19 mouse cellular contexts compared by ENCODE assay signal in genomic region chr7:92506378-92506777, GRCm38 (mm10). TPM values are rescaled to one million over a fixed set of nuclear protein-coding genes. Genes with fewer than 3 reads are reported as not detected.
DNase-seq lines count a peak whose midpoint lies in the region; ATAC-seq lines count a peak whose summit lies in the region.
"Had no signal": no experiment of that assay in that cellular context is flagged by ENCODE, and none has a peak within 500 bp of the region (broad histone marks: within the 10 kb centered on the region; RNA-seq: fewer than 3 reads in every experiment).

No protein-coding gene starts in this region.

- ATAC-seq in frontal cortex, adult (ENCODE audit: low TSS enrichment), result peak; percentile 67; the same call in 1 of the 2 replicates
- ATAC-seq: activated CD4-positive, CD25-positive, alpha-beta regulatory T cell, adult 4 months; forebrain, embryonic 14.5 days; intestine, embryonic 15.5 days; Patski had no signal

- DNase-seq in frontal cortex, adult 2 months (ENCODE audit: extremely low spot score in 1 of 2, low spot score in 1 of 2), result no peak
- peak; percentile 3 for DNase-seq in layer of hippocampus, adult 11-12 months (ENCODE audit: low spot score)
- no peak for DNase-seq in layer of hippocampus, adult 9-10 months (ENCODE audit: low spot score)
- peak; percentile 3 for DNase-seq in right cerebral cortex, postnatal 25 days
- DNase-seq in right cerebral cortex, postnatal 10 days (ENCODE audit: low spot score in 2 of 2), result no peak
- no peak for DNase-seq in cerebellum, postnatal 14 days
- DNase-seq: adrenal gland, adult 8-10 months; cerebellum, adult 11-12 months; cerebellum, adult 9-10 months; cerebellum, postnatal 36 days; gastrocnemius, postnatal 10 days; heart, adult 18-20 months; heart, postnatal 10 days; heart, postnatal 4 days had no signal

RNA-seq across cellular contexts. Expression of gene Ccdc90b, which starts 54.6 kb away (rescaled TPM):
- polyA plus RNA-seq in frontal cortex, adult 2 months (2012; rRNA removed), result 24.0 and 24.3 TPM in 2 replicates

Comparison
In these comparisons a context has a peak if more than half of its experiments do, and no peak if none do; other contexts are left out.
1. DNase-seq: peak in layer of hippocampus, adult 11-12 months (single experiment) and right cerebral cortex, postnatal 25 days (single experiment); none in frontal cortex, adult 2 months (0 of 2), layer of hippocampus, adult 9-10 months (single experiment), right cerebral cortex, postnatal 10 days (0 of 2) and cerebellum, postnatal 14 days (0 of 2).